Comparison of ENCODE assay signal across 20 mouse cellular contexts in the genomic region with DNA sequence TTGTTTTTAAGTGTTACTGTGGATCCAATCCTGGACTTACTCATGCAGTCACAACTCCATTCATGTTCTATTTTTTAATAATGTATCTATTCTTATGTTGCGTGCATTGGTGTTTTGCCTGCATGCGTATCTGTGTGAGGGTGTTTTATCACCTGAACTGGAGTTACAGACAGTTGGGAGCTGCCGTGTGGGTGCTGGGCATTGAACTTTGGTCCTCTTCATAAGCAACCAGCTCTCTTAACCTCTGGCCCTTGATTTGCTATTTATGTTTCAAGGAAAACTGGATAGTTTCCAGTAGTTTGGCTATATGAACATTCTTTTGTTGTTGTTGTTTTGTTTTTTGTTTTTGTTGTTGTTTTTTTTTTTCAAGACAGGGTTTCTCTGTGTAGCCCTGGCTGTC. TPM values are rescaled to one million over a fixed set of nuclear protein-coding genes. Genes with fewer than 3 reads are reported as not detected.
DNase-seq lines count a peak whose midpoint lies in the region; ATAC-seq and TF ChIP-seq lines count a peak whose summit lies in the region.
"Had no signal": no experiment of that assay in that cellular context is flagged by ENCODE, and none has a peak within 500 bp of the region (broad histone marks: within the 10 kb centered on the region; RNA-seq: fewer than 3 reads in every experiment).

No protein-coding gene starts in this region.

- H3K36me3 ChIP-seq in intestine, postnatal 0 days (ENCODE audit: control insufficient read depth, insufficient read depth) = no peaks in the 10 kb centered on the region
- H3K36me3 ChIP-seq in intestine, embryonic 16.5 days (ENCODE audit: control insufficient read depth, insufficient read depth, low read length) = no peaks in the 10 kb centered on the region
- H3K36me3 ChIP-seq in liver, adult 2 months (ENCODE audit: control insufficient read depth, insufficient read depth, low read length) = no peaks in the 10 kb centered on the region
- H3K36me3 ChIP-seq in liver, postnatal 0 days (replicated peaks; ENCODE audit: insufficient read depth, low read length) = no peaks in the 10 kb centered on the region
- H3K36me3 ChIP-seq in small intestine, adult 2 months (ENCODE audit: control insufficient read depth, insufficient read depth, low read length) = no peaks in the 10 kb centered on the region

- no peak for TF ChIP-seq CTCF in intestine, postnatal 0 days (IDR thresholded peaks at IDR 0.05; ENCODE audit: low read depth)
- no peak for TF ChIP-seq CTCF in liver, adult 2 months (IDR thresholded peaks at IDR 0.05; ENCODE audit: low read depth, low read length)
- no peak for TF ChIP-seq CTCF in liver, postnatal 0 days (IDR thresholded peaks at IDR 0.05; ENCODE audit: low read depth)
- no peak for TF ChIP-seq CTCF in small intestine, adult 2 months (IDR thresholded peaks at IDR 0.05; ENCODE audit: extremely low read depth, insufficient read length, insufficient replicate concordance, low read depth, low read length)

- H3K4me3 ChIP-seq in intestine, postnatal 0 days (ENCODE audit: low read depth, low read length) = no peak overlapping the region
- H3K4me3 ChIP-seq in intestine, embryonic 16.5 days (ENCODE audit: low read length) = no peak overlapping the region
- no peak overlapping the region for H3K4me3 ChIP-seq in liver, adult 2 months (ENCODE audit: insufficient read depth, low read depth, low read length)
- no peak overlapping the region for H3K4me3 ChIP-seq in liver, postnatal 0 days (ENCODE audit: low read depth, low read length)
- no peak overlapping the region for H3K4me3 ChIP-seq in small intestine, adult 2 months (ENCODE audit: low read depth, low read length)

- no peak overlapping the region for H3K9ac ChIP-seq in intestine, postnatal 0 days (ENCODE audit: low read depth, low read length)
- H3K9ac ChIP-seq in intestine, embryonic 16.5 days (ENCODE audit: low read depth, low read length) = no peak overlapping the region
- H3K9ac ChIP-seq in liver, adult 2 months (ENCODE audit: low read depth, low read length) = no peak overlapping the region
- H3K9ac ChIP-seq in liver, postnatal 0 days (replicated peaks) = no peak overlapping the region

- H3K27me3 ChIP-seq in intestine, postnatal 0 days (replicated peaks; ENCODE audit: control insufficient read depth, insufficient read depth, low read length) = no peaks in the 10 kb centered on the region
- H3K27me3 ChIP-seq in intestine, embryonic 16.5 days (replicated peaks; ENCODE audit: control insufficient read depth, insufficient read depth, low read length) = no peaks in the 10 kb centered on the region
- H3K27me3 ChIP-seq in liver, adult 2 months (ENCODE audit: control insufficient read depth, insufficient read depth, low read length) = no peaks in the 10 kb centered on the region
- H3K27me3 ChIP-seq in liver, postnatal 0 days (ENCODE audit: insufficient read depth, low read length) = no peaks in the 10 kb centered on the region
- no peaks in the 10 kb centered on the region for H3K27me3 ChIP-seq in small intestine, adult 2 months (ENCODE audit: control insufficient read depth, insufficient read depth, low read length)

- H3K4me1 ChIP-seq in intestine, postnatal 0 days (replicated peaks; ENCODE audit: control insufficient read depth, insufficient read depth, low read length) = peaks cover 13% of the 10 kb centered on the region
- peaks cover 9% of the 10 kb centered on the region for H3K4me1 ChIP-seq in intestine, embryonic 16.5 days (ENCODE audit: control insufficient read depth, insufficient read depth, low read length)
- peaks cover 6% of the 10 kb centered on the region for H3K4me1 ChIP-seq in liver, adult 2 months (ENCODE audit: control insufficient read depth, insufficient read depth, low read length)
- peaks cover 10% of the 10 kb centered on the region; the same call in 1 of the 2 replicates for H3K4me1 ChIP-seq in liver, postnatal 0 days (ENCODE audit: insufficient read depth)
- peaks cover 20% of the 10 kb centered on the region for H3K4me1 ChIP-seq in small intestine, adult 2 months (ENCODE audit: control insufficient read depth, insufficient read depth, insufficient read length, low read length)

- TF ChIP-seq EP300 in liver, postnatal 0 days (IDR thresholded peaks at IDR 0.05; ENCODE audit: low read depth) = no peak

- peak; percentile 69 for ATAC-seq in intestine, postnatal 0 days
- ATAC-seq in intestine, embryonic 16.5 days = no peak
- ATAC-seq in liver, postnatal 0 days = no peak
- ATAC-seq: activated CD4-positive, CD25-positive, alpha-beta regulatory T cell, adult 4 months; CD4-positive, CD25-positive, alpha-beta regulatory T cell, adult 4 months; Patski had no signal

- no peaks in the 10 kb centered on the region for H3K79me2 ChIP-seq in liver, adult 2 months (ENCODE audit: control insufficient read depth, insufficient read depth, low read length)

- H3K4me2 ChIP-seq in intestine, postnatal 0 days (replicated peaks; ENCODE audit: low read depth) = 0 out of 2 replicates have a peak overlapping the region, but pooled peaks have one; percentile 6
- H3K4me2 ChIP-seq in intestine, embryonic 16.5 days (ENCODE audit: low read depth, low read length) = no peak overlapping the region
- H3K4me2 ChIP-seq in liver, postnatal 0 days (ENCODE audit: low read depth, low read length) = no peak overlapping the region

- no peaks in the 10 kb centered on the region for H3K9me3 ChIP-seq in intestine, postnatal 0 days (ENCODE audit: control insufficient read depth)
- no peaks in the 10 kb centered on the region for H3K9me3 ChIP-seq in intestine, embryonic 16.5 days (ENCODE audit: control insufficient read depth, low read length)
- no peaks in the 10 kb centered on the region for H3K9me3 ChIP-seq in liver, postnatal 0 days (ENCODE audit: low read length)
- H3K9me3 ChIP-seq: G1E had no signal

- no peak for TF ChIP-seq POLR2A in liver, adult 2 months (IDR thresholded peaks at IDR 0.05; ENCODE audit: extremely low read depth, insufficient read depth, low read length)
- no peak for TF ChIP-seq POLR2A in small intestine, adult 2 months (IDR thresholded peaks at IDR 0.05; ENCODE audit: low read depth, low read length)

- DNase-seq in liver, adult 2 months (ENCODE audit: extremely low read depth, low read depth, low spot score) = peak; percentile 57
- no peak for DNase-seq in liver, postnatal 0 days
- DNase-seq in urinary bladder, adult 2 months (ENCODE audit: low spot score) = no peak
- DNase-seq: adrenal gland, adult 2 months; adrenal gland, adult 8-10 months; adrenal gland, postnatal 10 days; adrenal gland, postnatal 14 days; adrenal gland, postnatal 25 days; adrenal gland, postnatal 36 days; B cell, adult 2 months; cerebellum, adult 11 months; cerebellum, adult 11-12 months; cerebellum, adult 18-20 months had no signal

- no peak overlapping the region; the same call in 1 of the 2 replicates for H3K27ac ChIP-seq in intestine, postnatal 0 days (ENCODE audit: low read depth, low read length)
- H3K27ac ChIP-seq in intestine, embryonic 16.5 days (ENCODE audit: low read length) = no peak overlapping the region
- H3K27ac ChIP-seq in liver, adult 2 months (replicated peaks; ENCODE audit: insufficient read depth, low read depth, low read length) = no peak overlapping the region
- H3K27ac ChIP-seq in liver, postnatal 0 days (ENCODE audit: low read depth) = no peak overlapping the region
- H3K27ac ChIP-seq in small intestine, adult 2 months (ENCODE audit: insufficient read depth, low read depth, low read length) = peak overlapping the region; percentile 72

- 52% methylated on average over 3 of the region's 3 CpGs for whole genome bisulfite sequencing in intestine, postnatal 0 days
- WGBS in intestine, embryonic 16.5 days = 86% methylated on average over 3 of the region's 3 CpGs
- 64% methylated on average over 3 of the region's 3 CpGs for WGBS in liver, adult 2 months
- 72% methylated on average over 3 of the region's 3 CpGs for WGBS in liver, postnatal 0 days (ENCODE audit: insufficient replicate concordance)
- 48% methylated on average over 3 of the region's 3 CpGs for WGBS in small intestine, adult 2 months

RNA-seq across cellular contexts. Expression of gene Rwdd2b, which starts 5.2 kb away (rescaled TPM):
- polyA plus RNA-seq in intestine, postnatal 0 days (2015; fragmentation: Nextera tagmentation; extraction: Ambion mirVana) = 20.6 and 21.1 TPM in 2 replicates
- 15.2 and 17.4 TPM in 2 replicates for polyA plus RNA-seq in intestine, embryonic 16.5 days (2015; fragmentation: Nextera tagmentation; extraction: Ambion mirVana)
- total RNA-seq in liver, adult 2 months (2014; rRNA removed) = 7.7 and 9.5 TPM in 2 replicates
- polyA plus RNA-seq in liver, adult 2 months (2012; rRNA removed) = 5.0 and 5.1 TPM in 2 replicates
- polyA plus RNA-seq in liver, postnatal 0 days (2015; fragmentation: Nextera tagmentation; extraction: Ambion mirVana) = 4.6 and 5.2 TPM in 2 replicates
- 10.2 and 33.3 TPM in 2 replicates for polyA plus RNA-seq in small intestine, adult 2 months (2012; rRNA removed)
- 4.4 and 4.6 TPM in 2 replicates for polyA plus RNA-seq in urinary bladder, adult 2 months (2012; rRNA removed)

RNA-seq across cellular contexts. Expression of gene Usp16, which starts 9.0 kb away (rescaled TPM):
- polyA plus RNA-seq in intestine, postnatal 0 days (2015; fragmentation: Nextera tagmentation; extraction: Ambion mirVana) = 38.1 and 39.5 TPM in 2 replicates
- 33.7 and 35.4 TPM in 2 replicates for polyA plus RNA-seq in intestine, embryonic 16.5 days (2015; fragmentation: Nextera tagmentation; extraction: Ambion mirVana)
- 40.6 and 47.7 TPM in 2 replicates for total RNA-seq in liver, adult 2 months (2014; rRNA removed)
- polyA plus RNA-seq in liver, adult 2 months (2012; rRNA removed) = 9.0 and 9.7 TPM in 2 replicates
- polyA plus RNA-seq in liver, postnatal 0 days (2015; fragmentation: Nextera tagmentation; extraction: Ambion mirVana) = 21.8 and 23.6 TPM in 2 replicates
- polyA plus RNA-seq in small intestine, adult 2 months (2012; rRNA removed) = 5.4 and 10.0 TPM in 2 replicates
- 39.5 and 47.9 TPM in 2 replicates for polyA plus RNA-seq in urinary bladder, adult 2 months (2012; rRNA removed)

RNA-seq across cellular contexts. Expression of gene Ltn1, which starts 13.1 kb away (rescaled TPM):
- polyA plus RNA-seq in intestine, postnatal 0 days (2015; fragmentation: Nextera tagmentation; extraction: Ambion mirVana) = 7.9 and 8.3 TPM in 2 replicates
- polyA plus RNA-seq in intestine, embryonic 16.5 days (2015; fragmentation: Nextera tagmentation; extraction: Ambion mirVana) = 19.3 and 20.5 TPM in 2 replicates
- total RNA-seq in liver, adult 2 months (2014; rRNA removed) = 18.9 TPM in 2 replicates
- polyA plus RNA-seq in liver, adult 2 months (2012; rRNA removed) = 2.9 and 3.0 TPM in 2 replicates
- 5.2 and 6.9 TPM in 2 replicates for polyA plus RNA-seq in liver, postnatal 0 days (2015; fragmentation: Nextera tagmentation; extraction: Ambion mirVana)
- polyA plus RNA-seq in small intestine, adult 2 months (2012; rRNA removed) = 1.3 and 2.2 TPM in 2 replicates
- 11.4 and 11.7 TPM in 2 replicates for polyA plus RNA-seq in urinary bladder, adult 2 months (2012; rRNA removed)

RNA-seq across cellular contexts. Expression of gene Cct8, which starts 50.1 kb away (rescaled TPM):
- polyA plus RNA-seq in intestine, postnatal 0 days (2015; fragmentation: Nextera tagmentation; extraction: Ambion mirVana) = 156 and 157 TPM in 2 replicates
- polyA plus RNA-seq in intestine, embryonic 16.5 days (2015; fragmentation: Nextera tagmentation; extraction: Ambion mirVana) = 357 and 397 TPM in 2 replicates
- 106 and 121 TPM in 2 replicates for total RNA-seq in liver, adult 2 months (2014; rRNA removed)
- 22.5 and 24.9 TPM in 2 replicates for polyA plus RNA-seq in liver, adult 2 months (2012; rRNA removed)
- polyA plus RNA-seq in liver, postnatal 0 days (2015; fragmentation: Nextera tagmentation; extraction: Ambion mirVana) = 169 and 170 TPM in 2 replicates
- polyA plus RNA-seq in small intestine, adult 2 months (2012; rRNA removed) = 2.4 and 4.6 TPM in 2 replicates
- 119 and 127 TPM in 2 replicates for polyA plus RNA-seq in urinary bladder, adult 2 months (2012; rRNA removed)
